8 mouse cellular contexts compared by ENCODE assay signal in the genomic region with DNA sequence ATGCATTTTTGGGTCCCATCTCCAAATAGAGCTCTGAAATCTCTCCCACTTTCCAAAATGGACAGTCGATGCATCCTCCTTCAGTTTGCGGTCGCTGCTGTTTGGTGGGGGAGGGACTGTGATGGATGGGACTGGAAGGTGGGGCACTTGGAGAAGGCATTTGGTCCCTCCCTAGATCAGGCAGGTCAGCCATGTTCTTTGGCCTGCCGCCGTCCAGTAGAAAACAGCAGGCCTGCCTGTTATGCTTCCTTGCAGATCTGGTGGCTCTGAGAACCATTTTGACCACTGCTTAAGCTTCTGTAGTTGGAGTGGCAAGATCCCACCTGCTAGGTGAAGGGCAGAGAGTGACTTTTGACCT. TPM values are rescaled to one million over a fixed set of nuclear protein-coding genes. Genes with fewer than 3 reads are reported as not detected.
DNase-seq lines count a peak whose midpoint lies in the region; ATAC-seq and TF ChIP-seq lines count a peak whose summit lies in the region.

No protein-coding gene starts in this region.

- intact Hi-C loops in left cerebral cortex, adult 2 months (cut with DNase I), result no loop called here
- intact Hi-C loops in left cerebral cortex, postnatal 25 days (cut with DNase I), result no loop called here

- TF ChIP-seq POLR2A in bone marrow macrophage, adult 2 months (IDR thresholded peaks at IDR 0.05; ENCODE audit: borderline replicate concordance, low read depth, low read length), result no peak

- peak overlapping the region; percentile 65 for H3K4me2 ChIP-seq in hindbrain, embryonic 12.5 days (replicated peaks)

- H3K36me3 ChIP-seq in hindbrain, embryonic 12.5 days, result peaks cover 34% of the 10 kb centered on the region

- peak; percentile 38 for ATAC-seq in hindbrain, embryonic 12.5 days (ENCODE audit: low FRiP score)
- ATAC-seq in frontal cortex, adult (ENCODE audit: low TSS enrichment), result no peak
- ATAC-seq in CD4-positive, CD25-positive, alpha-beta regulatory T cell, adult 4 months, result no peak

- H3K9ac ChIP-seq in hindbrain, embryonic 12.5 days, result peak overlapping the region; percentile 77

- peaks cover 64% of the 10 kb centered on the region for H3K4me1 ChIP-seq in bone marrow macrophage, adult 2 months (ENCODE audit: control insufficient read depth, insufficient read depth, low read length)
- H3K4me1 ChIP-seq in hindbrain, embryonic 12.5 days, result peaks cover 45% of the 10 kb centered on the region

- DNase-seq in left cerebral cortex, adult 2 months (ENCODE audit: extremely low spot score in 1 of 2, low spot score in 2 of 2), result no peak
- DNase-seq in left cerebral cortex, postnatal 25 days (ENCODE audit: low spot score in 2 of 2), result no peak
- peak; percentile 35 for DNase-seq in mesoderm, embryonic 11.5 days (ENCODE audit: low read depth, low spot score)
- DNase-seq in urinary bladder, adult 18-20 months (ENCODE audit: low spot score in 2 of 2), result no peak

- H3K9me3 ChIP-seq in hindbrain, embryonic 12.5 days (replicated peaks), result no peaks in the 10 kb centered on the region

- no peak for TF ChIP-seq CTCF in left cerebral cortex, adult 2 months (IDR thresholded peaks at IDR 0.05)
- no peak for TF ChIP-seq CTCF in bone marrow macrophage, adult 2 months (IDR thresholded peaks at IDR 0.05; ENCODE audit: low read depth, low read length)

- H3K27ac ChIP-seq in left cerebral cortex, adult 2 months, result peak overlapping the region; percentile 82
- peak overlapping the region; percentile 88 for H3K27ac ChIP-seq in bone marrow macrophage, adult 2 months (ENCODE audit: insufficient read depth, low read depth, low read length)
- H3K27ac ChIP-seq in hindbrain, embryonic 12.5 days, result peak overlapping the region; percentile 92

- H3K27me3 ChIP-seq in hindbrain, embryonic 12.5 days, result peaks cover 37% of the 10 kb centered on the region

- H3K4me3 ChIP-seq in left cerebral cortex, adult 2 months, result peak overlapping the region; percentile 65
- H3K4me3 ChIP-seq in bone marrow macrophage, adult 2 months (ENCODE audit: insufficient read depth, low read length), result peak overlapping the region; percentile 75
- H3K4me3 ChIP-seq in hindbrain, embryonic 12.5 days, result peak overlapping the region; percentile 61

- WGBS in hindbrain, embryonic 12.5 days, result 19% methylated on average over 5 of the region's 5 CpGs

RNA-seq across cellular contexts. Expression of a gene that starts 1.0 kb away (rescaled TPM):
- 10 to 100 TPM; 30.7 to 31.4 TPM for total RNA-seq in left cerebral cortex, adult 2 months (2021)
- total RNA-seq in left cerebral cortex, postnatal 25 days (2021), result 10 to 100 TPM; 25.3 to 29.6 TPM
- 49.5 and 57.9 TPM in 2 replicates for polyA plus RNA-seq in bone marrow macrophage, adult 2 months (2012; ENCODE audit: insufficient read depth, insufficient read length, missing spikeins)
- polyA plus RNA-seq in hindbrain, embryonic 12.5 days (2016; fragmentation: Nextera tagmentation; extraction: Ambion mirVana), result 14.4 and 17.3 TPM in 2 replicates
- polyA plus RNA-seq in CD4-positive, CD25-positive, alpha-beta regulatory T cell, adult 4 months (2017; shearing (Covaris generic)), result 10 to 100 TPM in 1 of 2 experiments, 1 to 10 TPM in 1; 7.8 to 12.0 TPM

RNA-seq across cellular contexts. Expression of a gene that starts 6.8 kb away (rescaled TPM):
- total RNA-seq in left cerebral cortex, adult 2 months (2021), result 10 to 100 TPM; 38.4 to 42.3 TPM
- total RNA-seq in left cerebral cortex, postnatal 25 days (2021), result 10 to 100 TPM; 40.8 to 45.7 TPM
- polyA plus RNA-seq in bone marrow macrophage, adult 2 months (2012; ENCODE audit: insufficient read depth, insufficient read length, missing spikeins), result 4.8 and 5.0 TPM in 2 replicates
- 62.0 and 69.0 TPM in 2 replicates for polyA plus RNA-seq in hindbrain, embryonic 12.5 days (2016; fragmentation: Nextera tagmentation; extraction: Ambion mirVana)
- 10 to 100 TPM; 19.4 to 20.8 TPM for polyA plus RNA-seq in CD4-positive, CD25-positive, alpha-beta regulatory T cell, adult 4 months (2017; shearing (Covaris generic))

RNA-seq across cellular contexts. Expression of a gene that starts 6.9 kb away (rescaled TPM):
- 10 to 100 TPM; 13.7 to 14.4 TPM for total RNA-seq in left cerebral cortex, adult 2 months (2021)
- 10 to 100 TPM; 13.8 to 16.6 TPM for total RNA-seq in left cerebral cortex, postnatal 25 days (2021)
- 99.8 and 102 TPM in 2 replicates for polyA plus RNA-seq in bone marrow macrophage, adult 2 months (2012; ENCODE audit: insufficient read depth, insufficient read length, missing spikeins)
- 30.1 and 31.1 TPM in 2 replicates for polyA plus RNA-seq in hindbrain, embryonic 12.5 days (2016; fragmentation: Nextera tagmentation; extraction: Ambion mirVana)
- 1 to 10 TPM; 1.3 to 1.5 TPM for polyA plus RNA-seq in CD4-positive, CD25-positive, alpha-beta regulatory T cell, adult 4 months (2017; shearing (Covaris generic))

RNA-seq across cellular contexts. Expression of a gene that starts 7.2 kb away (rescaled TPM):
- total RNA-seq in left cerebral cortex, adult 2 months (2021), result 1 to 10 TPM; 3.7 to 5.1 TPM
- 1 to 10 TPM; 2.5 to 4.1 TPM for total RNA-seq in left cerebral cortex, postnatal 25 days (2021)
- polyA plus RNA-seq in bone marrow macrophage, adult 2 months (2012; ENCODE audit: insufficient read depth, insufficient read length, missing spikeins), result 66.8 and 69.6 TPM in 2 replicates
- polyA plus RNA-seq in hindbrain, embryonic 12.5 days (2016; fragmentation: Nextera tagmentation; extraction: Ambion mirVana), result 7.7 and 8.9 TPM in 2 replicates
- polyA plus RNA-seq in CD4-positive, CD25-positive, alpha-beta regulatory T cell, adult 4 months (2017; shearing (Covaris generic)), result not detected

RNA-seq across cellular contexts. Expression of a gene that starts 13.1 kb away (rescaled TPM):
- total RNA-seq in left cerebral cortex, adult 2 months (2021), result 10 to 100 TPM; 26.0 to 31.7 TPM
- 10 to 100 TPM; 21.4 to 28.6 TPM for total RNA-seq in left cerebral cortex, postnatal 25 days (2021)
- 92.9 and 94.0 TPM in 2 replicates for polyA plus RNA-seq in bone marrow macrophage, adult 2 months (2012; ENCODE audit: insufficient read depth, insufficient read length, missing spikeins)
- 16.2 and 19.1 TPM in 2 replicates for polyA plus RNA-seq in hindbrain, embryonic 12.5 days (2016; fragmentation: Nextera tagmentation; extraction: Ambion mirVana)
- 10 to 100 TPM; 66.1 to 92.2 TPM for polyA plus RNA-seq in CD4-positive, CD25-positive, alpha-beta regulatory T cell, adult 4 months (2017; shearing (Covaris generic))

Comparison
In these comparisons a context has a peak if more than half of its experiments do, and no peak if none do; other contexts are left out.
1. RNA of a gene that starts 6.9 kb away (polyA plus RNA-seq): 99.8 to 102 TPM in bone marrow macrophage, adult 2 months and 30.1 to 31.1 TPM in hindbrain, embryonic 12.5 days; 1.3 to 1.5 TPM in CD4-positive, CD25-positive, alpha-beta regulatory T cell, adult 4 months; every median in the first group is over 10 times any median in the second.
2. Peak in every context shown above with its lines, with median percentiles within 50 percentile points of each other: H3K27ac ChIP-seq and H3K4me3 ChIP-seq.